Comparison of ENCODE assay signal across 20 mouse cellular contexts in genomic region chrX:6317747-6318146, GRCm38 (mm10). TPM values are rescaled to one million over a fixed set of nuclear protein-coding genes. Genes with fewer than 3 reads are reported as not detected.
DNase-seq lines count a peak whose midpoint lies in the region; ATAC-seq and TF ChIP-seq lines count a peak whose summit lies in the region.
"Had no signal": no experiment of that assay in that cellular context is flagged by ENCODE, and none has a peak within 500 bp of the region (broad histone marks: within the 10 kb centered on the region; RNA-seq: fewer than 3 reads in every experiment).

No protein-coding gene starts in this region.

- no peak overlapping the region for H3K4me3 ChIP-seq in heart, embryonic 12.5 days
- no peak overlapping the region for H3K4me3 ChIP-seq in heart, postnatal 0 days (ENCODE audit: low read depth, low read length)
- no peak overlapping the region for H3K4me3 ChIP-seq in hindbrain, embryonic 14.5 days (replicated peaks; ENCODE audit: low read length)
- H3K4me3 ChIP-seq: embryonic facial prominence, embryonic 15.5 days; forebrain, embryonic 10.5 days; hindbrain, embryonic 10.5 days; myocyte had no signal

- H3K4me2 ChIP-seq in heart, embryonic 12.5 days, result no peak overlapping the region
- no peak overlapping the region for H3K4me2 ChIP-seq in heart, postnatal 0 days (ENCODE audit: low read depth, low read length)
- no peak overlapping the region for H3K4me2 ChIP-seq in hindbrain, embryonic 14.5 days (replicated peaks)
- H3K4me2 ChIP-seq: embryonic facial prominence, embryonic 15.5 days had no signal

- no peaks in the 10 kb centered on the region for H3K4me1 ChIP-seq in heart, embryonic 12.5 days (replicated peaks)
- H3K4me1 ChIP-seq in heart, postnatal 0 days (ENCODE audit: control insufficient read depth, insufficient read depth), result no peaks in the 10 kb centered on the region
- H3K4me1 ChIP-seq in hindbrain, embryonic 14.5 days (replicated peaks; ENCODE audit: control insufficient read depth, insufficient read depth, low read length), result no peaks in the 10 kb centered on the region
- H3K4me1 ChIP-seq: embryonic facial prominence, embryonic 15.5 days; forebrain, embryonic 10.5 days; hindbrain, embryonic 10.5 days had no signal

- H3K9ac ChIP-seq in heart, embryonic 12.5 days, result no peak overlapping the region
- no peak overlapping the region for H3K9ac ChIP-seq in heart, postnatal 0 days (replicated peaks; ENCODE audit: low read depth, low read length)
- no peak overlapping the region for H3K9ac ChIP-seq in hindbrain, embryonic 14.5 days
- H3K9ac ChIP-seq: embryonic facial prominence, embryonic 15.5 days had no signal

- no peaks in the 10 kb centered on the region for H3K9me3 ChIP-seq in heart, embryonic 12.5 days (replicated peaks)
- no peaks in the 10 kb centered on the region for H3K9me3 ChIP-seq in heart, postnatal 0 days (replicated peaks; ENCODE audit: control insufficient read depth, low read length)
- H3K9me3 ChIP-seq in hindbrain, embryonic 14.5 days (ENCODE audit: control insufficient read depth, low read length), result no peaks in the 10 kb centered on the region
- H3K9me3 ChIP-seq: embryonic facial prominence, embryonic 15.5 days; forebrain, embryonic 10.5 days; hindbrain, embryonic 10.5 days had no signal

- no peak for TF ChIP-seq EP300 in heart, postnatal 0 days (IDR thresholded peaks at IDR 0.05; ENCODE audit: low read depth)

- DNase-seq in heart, adult 11 months, result peak; percentile 95
- peak; percentile 6 to 37 for DNase-seq in kidney, postnatal 25 days
- DNase-seq in kidney, adult 11 months, result no peak
- peak; percentile 5 for DNase-seq in heart, postnatal 0 days (ENCODE audit: low spot score)
- DNase-seq in lung, postnatal 36 days, result peak; percentile 4
- no peak for DNase-seq in hindbrain, embryonic 14.5 days (ENCODE audit: low spot score)
- DNase-seq: cerebellum, postnatal 14 days; embryo, embryonic 11 days; midbrain, embryonic 14.5 days had no signal

- no peaks in the 10 kb centered on the region for H3K36me3 ChIP-seq in heart, embryonic 12.5 days
- H3K36me3 ChIP-seq in heart, postnatal 0 days (replicated peaks; ENCODE audit: control insufficient read depth, insufficient read depth, low read length), result no peaks in the 10 kb centered on the region
- H3K36me3 ChIP-seq in hindbrain, embryonic 14.5 days (replicated peaks; ENCODE audit: control insufficient read depth, insufficient read depth), result no peaks in the 10 kb centered on the region
- H3K36me3 ChIP-seq: embryonic facial prominence, embryonic 15.5 days; forebrain, embryonic 10.5 days; hindbrain, embryonic 10.5 days had no signal

- no peak overlapping the region for H3K27ac ChIP-seq in heart, embryonic 12.5 days (ENCODE audit: poor library complexity, severe bottlenecking)
- no peak overlapping the region for H3K27ac ChIP-seq in heart, postnatal 0 days (ENCODE audit: low read depth)
- H3K27ac ChIP-seq in hindbrain, embryonic 14.5 days, result no peak overlapping the region
- H3K27ac ChIP-seq: embryonic facial prominence, embryonic 15.5 days; forebrain, embryonic 10.5 days; hindbrain, embryonic 10.5 days had no signal

- H3K27me3 ChIP-seq in heart, embryonic 12.5 days (replicated peaks), result no peaks in the 10 kb centered on the region
- H3K27me3 ChIP-seq in heart, postnatal 0 days (ENCODE audit: control insufficient read depth, insufficient read depth, low read length), result no peaks in the 10 kb centered on the region
- H3K27me3 ChIP-seq in hindbrain, embryonic 14.5 days (ENCODE audit: control insufficient read depth, insufficient read depth, low read length), result no peaks in the 10 kb centered on the region
- H3K27me3 ChIP-seq: embryonic facial prominence, embryonic 15.5 days had no signal

- WGBS in heart, embryonic 12.5 days, result 39% methylated on average over 1 of the region's 1 CpGs
- 47% methylated on average over 1 of the region's 1 CpGs for WGBS in heart, postnatal 0 days
- WGBS in hindbrain, embryonic 14.5 days, result 75% methylated on average over 1 of the region's 1 CpGs

- no peak for TF ChIP-seq CTCF in heart, postnatal 0 days (IDR thresholded peaks at IDR 0.05; ENCODE audit: low read depth)

- no peak for ATAC-seq in heart, embryonic 12.5 days (ENCODE audit: insufficient number of reproducible peaks, low FRiP score)
- ATAC-seq in heart, postnatal 0 days (ENCODE audit: insufficient read depth, low read depth), result peak; percentile 36; the same call in 1 of the 2 replicates
- no peak for ATAC-seq in hindbrain, embryonic 14.5 days (ENCODE audit: low FRiP score)

RNA-seq across cellular contexts. Expression of gene Bmp15, which starts 2.8 kb away (rescaled TPM):
- polyA plus RNA-seq in heart, embryonic 12.5 days (2016; fragmentation: Nextera tagmentation; extraction: Ambion mirVana), result 0.89 and 0.90 TPM in 2 replicates
- 0.19 and 0.73 TPM in 2 replicates for total RNA-seq in heart, postnatal 0 days (2014; rRNA removed; ENCODE audit: low replicate concordance)
- 0.18 and 0.19 TPM in 2 replicates for polyA plus RNA-seq in heart, postnatal 0 days (2015; fragmentation: Nextera tagmentation; extraction: Ambion mirVana)
- polyA plus RNA-seq in hindbrain, embryonic 14.5 days (2014; fragmentation: Nextera tagmentation; extraction: Ambion mirVana), result 0.09 and 0.29 TPM in 2 replicates
- total RNA-seq: megakaryocyte, adult 5-6 weeks; neutrophil, adult 5-6 weeks had no signal
- polyA plus RNA-seq: C2C12; forebrain, embryonic 10.5 days; large intestine, adult 2 months; liver, embryonic 16.5 days; myocyte; small intestine, adult 2 months had no signal

Comparison
In these comparisons a context has a peak if more than half of its experiments do, and no peak if none do; other contexts are left out.
1. DNase-seq: peak in heart, adult 11 months (single experiment), kidney, postnatal 25 days (2 of 2), heart, postnatal 0 days (single experiment) and lung, postnatal 36 days (single experiment); none in kidney, adult 11 months (single experiment) and hindbrain, embryonic 14.5 days (single experiment).